Mouse (Mus musculus): ENCODE data around the gene Agtr1b.
A peak's percentile ranks its signal among the peaks of the same experiment; 100 is the strongest.

Gene Agtr1b

GRCm38 (mm10) chr3:20366558-20367522 is at the start of gene Agtr1b:
Gene Agtr1b (minus strand): TSS chr3:20367177.
- DNase-seq (ENCODE audit: low spot score) = peak; percentile 65

GRCm38 (mm10) chr3:20353598-20353997 is 13.4 kb downstream of the Agtr1b start:
- no peak for DNase-seq (ENCODE audit: low spot score)

- DNase-seq (ENCODE audit: low spot score) = no peak
Observed at GRCm38 (mm10) chr3:20348206-20348605, 18.8 kb downstream of the Agtr1b start.

GRCm38 (mm10) chr3:20340402-20340801 is 26.6 kb downstream of the Agtr1b start:
- DNase-seq (ENCODE audit: low spot score) = no peak

- DNase-seq (ENCODE audit: low spot score) = peak; percentile 10
Observed at GRCm38 (mm10) chr3:20334681-20335080, 32.3 kb downstream of the Agtr1b start.

- peak; percentile 7 for DNase-seq (ENCODE audit: low spot score)
Observed at GRCm38 (mm10) chr3:20317233-20317632, 49.7 kb downstream of the Agtr1b start.

GRCm38 (mm10) chr3:20309142-20309541 is 57.8 kb downstream of the Agtr1b start:
- DNase-seq (ENCODE audit: low spot score) = no peak

GRCm38 (mm10) chr3:20307256-20307655 is 59.7 kb downstream of the Agtr1b start:
- DNase-seq (ENCODE audit: low spot score) = no peak

GRCm38 (mm10) chr3:20304758-20305352 is 62.1 kb downstream of the Agtr1b start:
- DNase-seq (ENCODE audit: low spot score) = no peak

GRCm38 (mm10) chr3:20295546-20295945 is 71.4 kb downstream of the Agtr1b start:
- no peak for DNase-seq (ENCODE audit: low spot score)

- DNase-seq (ENCODE audit: low spot score) = no peak
Observed at GRCm38 (mm10) chr3:20294542-20295348, 72.2 kb downstream of the Agtr1b start.

- no peak for DNase-seq (ENCODE audit: low spot score)
Observed at GRCm38 (mm10) chr3:20291370-20291769, 75.6 kb downstream of the Agtr1b start.

- no peak for DNase-seq (ENCODE audit: low spot score)
Observed at GRCm38 (mm10) chr3:20288761-20289160, 78.2 kb downstream of the Agtr1b start.

- no peak for DNase-seq (ENCODE audit: low spot score)
Observed at GRCm38 (mm10) chr3:20281796-20282195, 85.2 kb downstream of the Agtr1b start.

- no peak for DNase-seq (ENCODE audit: low spot score)
Observed at GRCm38 (mm10) chr3:20275633-20276032, 91.3 kb downstream of the Agtr1b start, which contains the start of gene Cpb1. Gene Cpb1 (minus strand): TSS chr3:20275733.

All from embryo, embryonic 10.5 days (tissue).